Mouse (Mus musculus): ENCODE measurements around the gene Cyth4. TPM values are rescaled to one million over a fixed set of nuclear protein-coding genes. Genes with fewer than 3 reads are reported as not detected.

Gene Cyth4
- polyA plus RNA-seq, 1 experiment from 2014 or later: 1.6 TPM

GRCm38 (mm10) chr15:78590785-78591184 lies 6.1 kb upstream of the Cyth4 start:
- Histone ChIP-seq H3K36me3 (ENCODE audit: control insufficient read depth, insufficient read depth, low read length) (no peaks in the 10 kb centered on the region), H3K27me3 (ENCODE audit: control insufficient read depth, insufficient read depth, low read length) (no peaks in the 10 kb centered on the region), H3K27ac (ENCODE audit: low read depth, low read length) (no peak overlapping the region), H3K4me1 (ENCODE audit: control insufficient read depth, insufficient read depth, low read length) (no peaks in the 10 kb centered on the region), H3K4me2 (ENCODE audit: low read depth) (no peak overlapping the region), H3K4me3 (ENCODE audit: low read depth, low read length) (no peak overlapping the region), H3K9ac (ENCODE audit: low read length) (no peak overlapping the region), H3K9me3 (ENCODE audit: control insufficient read depth, low read length) (no peaks in the 10 kb centered on the region)
- 77% methylated on average over 6 of the region's 6 CpGs for WGBS
- ATAC-seq (ENCODE audit: insufficient read depth, low FRiP score, low TSS enrichment) (no peak), DNase-seq (ENCODE audit: low spot score) (no peak)

- H3K4me1 ChIP-seq (ENCODE audit: control insufficient read depth, insufficient read depth, low read length): no peaks in the 10 kb centered on the region
- no peak overlapping the region for H3K9ac ChIP-seq (ENCODE audit: low read length)
- no peaks in the 10 kb centered on the region for H3K9me3 ChIP-seq (ENCODE audit: control insufficient read depth, low read length)
- H3K4me3 ChIP-seq (ENCODE audit: low read depth, low read length): no peak overlapping the region
- H3K27ac ChIP-seq (ENCODE audit: low read depth, low read length): no peak overlapping the region
- no peaks in the 10 kb centered on the region for H3K36me3 ChIP-seq (ENCODE audit: control insufficient read depth, insufficient read depth, low read length)
- DNase-seq (ENCODE audit: low spot score) (no peak), ATAC-seq (ENCODE audit: insufficient read depth, low FRiP score, low TSS enrichment) (no peak)
- no peaks in the 10 kb centered on the region for H3K27me3 ChIP-seq (ENCODE audit: control insufficient read depth, insufficient read depth, low read length)
- H3K4me2 ChIP-seq (ENCODE audit: low read depth): no peak overlapping the region
- WGBS: 69% methylated on average over 15 of the region's 15 CpGs
These were observed 5.0 kb upstream of the Cyth4 start for GRCm38 (mm10) chr15:78591680-78592451.

- DNase-seq (ENCODE audit: low spot score): no peak
- WGBS: 85% methylated on average over 14 of the region's 14 CpGs
- no peaks in the 10 kb centered on the region for H3K4me1 ChIP-seq (ENCODE audit: control insufficient read depth, insufficient read depth, low read length)
- H3K4me3 ChIP-seq (ENCODE audit: low read depth, low read length): no peak overlapping the region
- no peak overlapping the region for H3K27ac ChIP-seq (ENCODE audit: low read depth, low read length)
- H3K9ac ChIP-seq (ENCODE audit: low read length): no peak overlapping the region
- no peaks in the 10 kb centered on the region for H3K9me3 ChIP-seq (ENCODE audit: control insufficient read depth, low read length)
- ATAC-seq (ENCODE audit: insufficient read depth, low FRiP score, low TSS enrichment): no peak
- H3K36me3 ChIP-seq (ENCODE audit: control insufficient read depth, insufficient read depth, low read length): no peaks in the 10 kb centered on the region
- no peaks in the 10 kb centered on the region for H3K27me3 ChIP-seq (ENCODE audit: control insufficient read depth, insufficient read depth, low read length)
- H3K4me2 ChIP-seq (ENCODE audit: low read depth): no peak overlapping the region
These were observed 4.3 kb upstream of the Cyth4 start for GRCm38 (mm10) chr15:78592452-78592968.

- Histone ChIP-seq H3K4me1 (ENCODE audit: control insufficient read depth, insufficient read depth, low read length) (no peaks in the 10 kb centered on the region), H3K27ac (ENCODE audit: low read depth, low read length) (no peak overlapping the region), H3K9me3 (ENCODE audit: control insufficient read depth, low read length) (no peaks in the 10 kb centered on the region), H3K27me3 (ENCODE audit: control insufficient read depth, insufficient read depth, low read length) (no peaks in the 10 kb centered on the region), H3K9ac (ENCODE audit: low read length) (no peak overlapping the region), H3K36me3 (ENCODE audit: control insufficient read depth, insufficient read depth, low read length) (no peaks in the 10 kb centered on the region), H3K4me3 (ENCODE audit: low read depth, low read length) (no peak overlapping the region), H3K4me2 (ENCODE audit: low read depth) (no peak overlapping the region)
- 85% methylated on average over 7 of the region's 7 CpGs for WGBS
- no peak for ATAC-seq (ENCODE audit: insufficient read depth, low FRiP score, low TSS enrichment)
- DNase-seq (ENCODE audit: low spot score): no peak
These were observed 2.9 kb upstream of the Cyth4 start for GRCm38 (mm10) chr15:78593896-78594425.

GRCm38 (mm10) chr15:78594831-78595230 lies 2.0 kb upstream of the Cyth4 start:
- Histone ChIP-seq H3K4me2 (ENCODE audit: low read depth) (no peak overlapping the region), H3K9me3 (ENCODE audit: control insufficient read depth, low read length) (no peaks in the 10 kb centered on the region), H3K27ac (ENCODE audit: low read depth, low read length) (no peak overlapping the region), H3K4me1 (ENCODE audit: control insufficient read depth, insufficient read depth, low read length) (no peaks in the 10 kb centered on the region), H3K36me3 (ENCODE audit: control insufficient read depth, insufficient read depth, low read length) (no peaks in the 10 kb centered on the region), H3K27me3 (ENCODE audit: control insufficient read depth, insufficient read depth, low read length) (no peaks in the 10 kb centered on the region), H3K4me3 (ENCODE audit: low read depth, low read length) (no peak overlapping the region), H3K9ac (ENCODE audit: low read length) (no peak overlapping the region)
- ATAC-seq (ENCODE audit: insufficient read depth, low FRiP score, low TSS enrichment) (no peak), DNase-seq (ENCODE audit: low spot score) (no peak)
- WGBS: 93% methylated on average over 2 of the region's 2 CpGs

- Histone ChIP-seq H3K4me1 (ENCODE audit: control insufficient read depth, insufficient read depth, low read length) (no peaks in the 10 kb centered on the region), H3K36me3 (ENCODE audit: control insufficient read depth, insufficient read depth, low read length) (no peaks in the 10 kb centered on the region), H3K27me3 (ENCODE audit: control insufficient read depth, insufficient read depth, low read length) (no peaks in the 10 kb centered on the region), H3K9ac (ENCODE audit: low read length) (no peak overlapping the region), H3K9me3 (ENCODE audit: control insufficient read depth, low read length) (no peaks in the 10 kb centered on the region), H3K4me2 (ENCODE audit: low read depth) (no peak overlapping the region), H3K27ac (ENCODE audit: low read depth, low read length) (no peak overlapping the region), H3K4me3 (ENCODE audit: low read depth, low read length) (no peak overlapping the region)
- no peak for DNase-seq (ENCODE audit: low spot score)
- no peak for ATAC-seq (ENCODE audit: insufficient read depth, low FRiP score, low TSS enrichment)
- WGBS: 67% methylated on average over 5 of the region's 5 CpGs
These were observed 1.4 kb upstream of the Cyth4 start for GRCm38 (mm10) chr15:78595468-78595867.

GRCm38 (mm10) chr15:78596504-78596903 lies 343 bp upstream of the Cyth4 start:
- Histone ChIP-seq H3K4me3 (ENCODE audit: low read depth, low read length) (no peak overlapping the region), H3K36me3 (ENCODE audit: control insufficient read depth, insufficient read depth, low read length) (no peaks in the 10 kb centered on the region), H3K9me3 (ENCODE audit: control insufficient read depth, low read length) (no peaks in the 10 kb centered on the region), H3K4me1 (ENCODE audit: control insufficient read depth, insufficient read depth, low read length) (no peaks in the 10 kb centered on the region), H3K9ac (ENCODE audit: low read length) (no peak overlapping the region), H3K27ac (ENCODE audit: low read depth, low read length) (no peak overlapping the region), H3K4me2 (ENCODE audit: low read depth) (no peak overlapping the region), H3K27me3 (ENCODE audit: control insufficient read depth, insufficient read depth, low read length) (no peaks in the 10 kb centered on the region)
- 90% methylated on average over 6 of the region's 6 CpGs for WGBS
- DNase-seq (ENCODE audit: low spot score) (no peak), ATAC-seq (ENCODE audit: insufficient read depth, low FRiP score, low TSS enrichment) (no peak)

- H3K4me2 ChIP-seq (ENCODE audit: low read depth): no peak overlapping the region
- 63% methylated on average over 4 of the region's 4 CpGs for WGBS
- no peak for ATAC-seq (ENCODE audit: insufficient read depth, low FRiP score, low TSS enrichment)
These were observed 882 bp downstream of the Cyth4 start for GRCm38 (mm10) chr15:78597729-78598128.

GRCm38 (mm10) chr15:78599124-78599523 lies 2.3 kb downstream of the Cyth4 start:
- DNase-seq (ENCODE audit: low spot score): no peak
- no peaks in the 10 kb centered on the region for H3K27me3 ChIP-seq (ENCODE audit: control insufficient read depth, insufficient read depth, low read length)
- no peaks in the 10 kb centered on the region for H3K9me3 ChIP-seq (ENCODE audit: control insufficient read depth, low read length)
- no peaks in the 10 kb centered on the region for H3K36me3 ChIP-seq (ENCODE audit: control insufficient read depth, insufficient read depth, low read length)
- no peak for ATAC-seq (ENCODE audit: insufficient read depth, low FRiP score, low TSS enrichment)
- H3K4me2 ChIP-seq (ENCODE audit: low read depth): no peak overlapping the region
- no peak overlapping the region for H3K27ac ChIP-seq (ENCODE audit: low read depth, low read length)
- WGBS: 83% methylated on average over 6 of the region's 6 CpGs
- no peak overlapping the region for H3K4me3 ChIP-seq (ENCODE audit: low read depth, low read length)
- no peak overlapping the region for H3K9ac ChIP-seq (ENCODE audit: low read length)
- no peaks in the 10 kb centered on the region for H3K4me1 ChIP-seq (ENCODE audit: control insufficient read depth, insufficient read depth, low read length)

More at GRCm38 (mm10) chr15:78597729-78598128, 882 bp downstream of the Cyth4 start:
- H3K36me3 ChIP-seq (ENCODE audit: control insufficient read depth, insufficient read depth, low read length): no peaks in the 10 kb centered on the region
- H3K27me3 ChIP-seq (ENCODE audit: control insufficient read depth, insufficient read depth, low read length): no peaks in the 10 kb centered on the region
- H3K9ac ChIP-seq (ENCODE audit: low read length): no peak overlapping the region
- H3K4me3 ChIP-seq (ENCODE audit: low read depth, low read length): no peak overlapping the region
- DNase-seq (ENCODE audit: low spot score): no peak
- no peak overlapping the region for H3K27ac ChIP-seq (ENCODE audit: low read depth, low read length)
- no peaks in the 10 kb centered on the region for H3K9me3 ChIP-seq (ENCODE audit: control insufficient read depth, low read length)
- no peaks in the 10 kb centered on the region for H3K4me1 ChIP-seq (ENCODE audit: control insufficient read depth, insufficient read depth, low read length)

All from neural tube, embryonic 11.5 days (tissue).